Mouse (Mus musculus): ENCODE measurements around the gene Sohlh1. TPM values are rescaled to one million over a fixed set of nuclear protein-coding genes. Genes with fewer than 3 reads are reported as not detected.
A peak's percentile ranks its signal among the peaks of the same experiment; 100 is the strongest.

The Sohlh1 gene
- not detected in 2 replicates for total RNA-seq (2021)
- long read RNA-seq: 0 reads

- no peak for DNase-seq
Observed at GRCm38 (mm10) chr2:25847226-25847625, at the start of gene Sohlh1. Gene Sohlh1 (minus strand): TSS chr2:25847248.

DNA sequence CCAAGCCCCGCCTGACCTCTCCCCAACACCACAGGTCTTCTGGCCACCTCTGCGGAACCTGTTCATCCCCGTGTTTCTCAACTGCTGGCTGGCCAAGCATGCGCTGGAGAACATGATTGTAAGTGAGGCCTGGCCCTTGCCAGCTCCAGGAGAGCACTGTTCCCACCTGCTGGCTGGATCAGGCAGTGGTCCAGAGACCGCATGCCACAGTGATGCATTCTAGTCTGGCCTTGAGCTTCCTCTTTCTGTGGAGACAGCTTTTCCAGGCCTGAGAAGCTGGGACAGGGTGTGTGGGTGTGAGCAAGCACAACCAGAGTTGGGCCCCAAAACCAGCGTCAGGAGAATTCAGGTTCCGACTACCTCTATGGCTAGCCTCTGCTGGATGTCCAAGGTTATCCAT is 45.4 kb upstream of the Sohlh1 start:
- no peak for DNase-seq

DNA sequence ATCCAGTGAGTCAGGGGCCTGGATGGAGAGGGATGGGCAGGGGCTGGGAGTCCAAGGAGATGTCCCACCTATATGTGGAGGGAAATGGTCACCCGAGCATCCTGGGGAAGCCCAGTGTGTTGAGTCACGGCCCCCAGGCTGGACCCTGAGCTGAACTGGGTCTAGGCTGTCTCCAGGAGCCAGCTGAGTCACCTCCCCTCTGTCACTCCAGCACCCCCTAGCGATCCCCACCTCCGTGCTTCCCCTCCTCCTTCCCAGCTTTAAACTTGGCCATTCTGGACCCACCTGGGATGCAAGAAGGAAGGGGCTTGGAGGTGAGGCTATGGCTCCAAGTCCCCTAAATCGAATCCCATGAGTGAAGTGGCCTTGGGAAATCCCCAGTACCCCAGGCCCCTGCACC is 41.1 kb upstream of the Sohlh1 start:
- DNase-seq: peak; percentile 48

GRCm38 (mm10) chr2:25887226-25887625 is 40.2 kb upstream of the Sohlh1 start:
- no peak for DNase-seq

- no peak for DNase-seq
Observed at GRCm38 (mm10) chr2:25884756-25885155, 37.7 kb upstream of the Sohlh1 start.

GRCm38 (mm10) chr2:25882276-25882675 is 35.2 kb upstream of the Sohlh1 start:
- DNase-seq: no peak

DNA sequence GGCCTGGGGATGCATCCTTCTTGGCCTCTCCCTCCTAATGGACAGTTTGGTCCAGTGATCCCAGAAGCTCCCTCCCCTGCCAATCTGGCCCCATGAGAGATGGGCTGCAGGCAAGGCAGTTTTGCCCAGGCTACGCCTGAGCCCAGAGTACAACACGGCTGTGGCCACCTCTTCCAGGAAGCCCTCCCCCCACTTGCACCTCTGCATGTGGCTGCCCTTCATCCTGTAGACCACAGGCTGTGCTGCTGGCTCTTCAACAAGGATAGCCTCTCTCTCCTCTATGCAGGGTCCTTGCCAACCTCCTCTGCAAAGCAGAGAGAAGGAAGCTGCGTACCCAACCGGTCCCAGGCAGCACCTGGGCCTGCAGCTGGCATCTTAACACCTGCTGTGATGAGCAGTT is 32.0 kb upstream of the Sohlh1 start:
- DNase-seq: no peak

- DNase-seq: no peak
Observed at GRCm38 (mm10) chr2:25878516-25878915, 31.5 kb upstream of the Sohlh1 start.

DNA sequence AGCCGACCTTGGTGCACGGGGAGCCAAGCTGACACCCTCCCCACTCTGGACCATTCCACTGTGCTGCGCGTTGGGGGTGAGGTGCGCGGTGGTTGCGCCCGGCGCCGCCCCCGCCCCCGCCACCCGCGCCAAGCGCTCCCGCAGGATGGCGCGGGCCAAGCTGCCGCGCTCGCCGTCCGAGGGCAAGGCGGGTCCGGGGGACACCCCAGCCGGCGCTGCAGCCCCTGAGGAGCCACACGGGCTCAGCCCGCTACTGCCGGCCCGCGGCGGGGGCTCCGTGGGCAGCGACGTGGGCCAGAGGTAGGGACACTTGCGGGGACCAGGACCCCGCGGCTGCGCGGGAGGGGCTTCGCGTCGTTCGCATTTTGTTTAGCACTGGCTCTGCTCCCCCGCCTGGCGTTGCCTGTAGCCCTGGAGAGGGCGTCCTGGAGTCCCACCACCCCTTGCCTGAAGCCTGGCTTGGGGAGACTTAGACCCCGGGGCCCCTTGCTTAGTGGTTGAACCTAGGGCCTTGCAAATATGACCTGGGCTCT is 30.8 kb upstream of the Sohlh1 start:
- DNase-seq: peak; percentile 17

GRCm38 (mm10) chr2:25877250-25877735 is 30.2 kb upstream of the Sohlh1 start:
- DNase-seq: no peak

DNA sequence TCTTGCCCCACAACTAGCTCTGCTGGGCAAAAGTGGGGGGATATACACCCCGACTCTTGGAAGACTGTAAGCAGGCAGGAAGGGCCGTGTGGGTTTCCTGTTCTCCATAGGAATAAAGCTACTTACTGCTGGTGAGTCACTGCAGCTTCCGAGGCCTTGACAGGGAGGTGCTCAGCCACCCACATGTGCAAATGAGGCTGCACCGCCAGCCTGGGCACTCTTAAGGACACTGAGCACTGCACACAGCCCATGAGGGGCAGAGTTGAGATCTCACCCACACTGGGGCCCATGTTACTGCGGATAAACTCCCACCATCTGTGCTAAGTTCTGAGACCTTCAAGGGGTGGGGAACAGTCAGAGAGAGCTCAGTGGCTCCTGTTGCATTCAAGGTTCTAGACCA is 19.6 kb upstream of the Sohlh1 start:
- DNase-seq: peak; percentile 47

GRCm38 (mm10) chr2:25865412-25865811 is 18.4 kb upstream of the Sohlh1 start:
- DNase-seq: no peak

- no peak for DNase-seq
Observed at GRCm38 (mm10) chr2:25864230-25864629, 17.2 kb upstream of the Sohlh1 start.

DNA sequence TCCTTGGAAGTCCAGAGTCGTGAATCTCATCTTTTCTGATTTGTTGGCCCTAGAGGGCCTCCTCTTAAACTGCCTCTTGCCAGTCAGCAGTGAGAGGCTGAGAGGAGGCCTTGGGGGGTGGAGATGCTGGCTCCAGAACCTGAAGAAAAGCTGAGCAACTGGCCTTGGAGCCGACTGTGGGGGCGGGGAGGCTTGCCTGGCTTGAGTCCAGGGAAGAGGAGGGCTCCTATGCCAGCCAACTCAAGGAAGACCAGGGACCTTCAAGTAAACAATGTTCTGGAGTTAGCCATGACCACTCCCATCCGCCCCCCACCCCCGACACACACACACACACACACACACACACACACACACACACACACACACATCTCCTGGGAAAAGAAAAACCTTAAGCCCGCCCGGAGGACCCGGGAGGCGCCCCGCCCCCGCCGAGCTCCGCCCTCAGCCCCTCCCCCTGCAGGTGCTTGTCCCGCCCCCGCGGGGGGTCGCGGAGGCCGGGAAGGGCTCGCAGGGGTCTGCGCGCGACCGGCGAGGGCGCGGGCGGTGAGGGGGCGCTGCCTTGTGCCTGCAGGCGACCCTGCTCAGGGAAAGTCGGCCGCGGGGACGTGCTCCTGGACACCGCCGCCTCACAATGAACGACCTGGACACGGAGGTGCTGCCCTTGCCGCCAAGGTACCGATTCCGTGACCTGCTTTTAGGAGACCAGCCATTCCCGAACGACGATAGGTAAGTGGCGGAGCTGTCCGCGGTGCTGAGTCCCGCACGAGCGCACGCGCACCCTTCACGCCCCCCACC is 16.5 kb upstream of the Sohlh1 start, which contains the start of gene Kcnt1:
Gene Kcnt1 (plus strand): TSS at position 398 of the 795 bp plus-strand sequence.
- DNase-seq: peak; percentile 62

- no peak for DNase-seq
Observed at GRCm38 (mm10) chr2:25862696-25863270, 15.7 kb upstream of the Sohlh1 start.

DNA sequence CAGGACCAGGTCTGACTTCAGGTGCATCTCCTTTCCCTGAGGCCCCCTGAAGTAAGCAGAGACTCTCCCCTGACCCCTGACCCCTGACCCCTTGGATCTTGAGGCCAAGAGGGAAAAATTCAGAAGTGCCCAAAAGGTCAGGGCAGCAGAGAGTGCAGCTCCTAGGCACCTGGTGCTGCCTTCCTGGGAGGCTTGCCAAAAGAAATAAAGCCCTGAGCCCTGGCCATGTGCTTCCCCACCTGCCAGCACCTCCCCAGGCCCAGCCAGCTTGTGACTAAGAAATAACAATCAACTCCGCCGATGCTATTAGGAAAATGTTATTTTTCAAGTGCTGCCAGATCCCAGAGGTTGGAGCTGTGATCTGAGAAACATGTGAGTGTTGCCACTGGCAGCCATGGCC is 15.0 kb upstream of the Sohlh1 start:
- no peak for DNase-seq

- DNase-seq: no peak
Observed at GRCm38 (mm10) chr2:25859891-25860290, 12.8 kb upstream of the Sohlh1 start.

GRCm38 (mm10) chr2:25853998-25854397 is 7.0 kb upstream of the Sohlh1 start:
- DNase-seq: no peak

DNA sequence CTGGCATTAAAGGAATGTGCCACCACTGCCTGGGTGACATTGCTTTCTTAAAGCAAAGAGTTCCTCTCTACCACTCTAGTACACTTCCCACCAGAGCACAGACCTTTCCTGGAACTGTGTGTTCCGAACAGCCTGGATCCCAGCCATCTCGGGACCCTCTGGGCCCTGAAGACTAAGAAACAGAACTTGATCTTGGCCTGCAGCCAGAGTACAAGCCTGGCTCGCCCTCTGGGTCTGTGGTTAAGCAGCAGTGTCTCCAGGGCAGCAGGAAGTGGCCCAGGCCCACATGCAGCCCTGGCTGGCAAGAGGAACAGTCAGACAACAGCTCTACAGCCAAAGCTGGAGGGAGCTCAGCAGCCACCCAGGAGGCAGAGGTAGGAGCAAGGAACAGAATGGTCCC is 5.6 kb upstream of the Sohlh1 start:
- DNase-seq: no peak

GRCm38 (mm10) chr2:25850330-25850729 is 3.3 kb upstream of the Sohlh1 start:
- peak; percentile 80 for DNase-seq

- no peak for DNase-seq
Observed at GRCm38 (mm10) chr2:25846516-25846915, 532 bp downstream of the Sohlh1 start.

GRCm38 (mm10) chr2:25844097-25844496 is 3.0 kb downstream of the Sohlh1 start:
- DNase-seq: no peak

GRCm38 (mm10) chr2:25842758-25843157 is 4.3 kb downstream of the Sohlh1 start:
- DNase-seq: no peak

Measured in adrenal gland, postnatal 25 days (tissue).